Mouse (Mus musculus) liver, embryonic 12.5 days (tissue): Measurements from ENCODE around the gene Sapcd1. TPM values are rescaled to one million over a fixed set of nuclear protein-coding genes. Genes with fewer than 3 reads are reported as not detected.

Source experiments
- ATAC-seq: fragments of 200-750 bp; cut with Nextera tagmentation; 2 replicates; pipeline ENCODE4 v1.8.0; 2017; ENCODE audit warnings: moderate number of reproducible peaks, mild to moderate bottlenecking, moderate library complexity
- H3K27ac ChIP-seq: fragments of 300-500 bp; sonication (generic); 2 replicates; pipeline ENCODE4 v1.5.1; 2016; ENCODE audit warnings: mild to moderate bottlenecking
- H3K27me3 ChIP-seq: fragments of 300-500 bp; sonication (generic); replicated peaks from 2 replicates; pipeline ENCODE4 v1.6.1; 2016; ENCODE audit warnings: mild to moderate bottlenecking, moderate library complexity
- H3K36me3 ChIP-seq: fragments of 300-500 bp; sonication (generic); 2 replicates; pipeline ENCODE4 v1.6.1; 2016; ENCODE audit warnings: mild to moderate bottlenecking, moderate library complexity
- H3K4me1 ChIP-seq: fragments of 300-500 bp; sonication (generic); 2 replicates; pipeline ENCODE4 v1.6.1; 2016
- H3K4me2 ChIP-seq: fragments of 300-500 bp; sonication (generic); 2 replicates; pipeline ENCODE4 v1.6.1; 2016; ENCODE audit warnings: mild to moderate bottlenecking, moderate library complexity
- H3K4me3 ChIP-seq: fragments of 300-500 bp; sonication (generic); 2 replicates; pipeline ENCODE4 v1.5.1; 2016; ENCODE audit warnings: mild to moderate bottlenecking, moderate library complexity
- H3K9ac ChIP-seq: fragments of 300-500 bp; sonication (generic); 2 replicates; pipeline ENCODE4 v1.6.1; 2016; ENCODE audit warnings: mild to moderate bottlenecking, moderate library complexity
- H3K9me3 ChIP-seq: fragments of 300-500 bp; sonication (generic); replicated peaks from 2 replicates; pipeline ENCODE4 v1.6.1; 2016; ENCODE audit warnings: mild to moderate bottlenecking, moderate library complexity
- WGBS: fragments of 180-500 bp; shearing (Covaris S2); methylation state at CpG from one replicate; pipeline ENCODE4 v1.1.7; 2016; ENCODE audit not compliant: insufficient replicate concordance; 5-methylcytosine and 5-hydroxymethylcytosine counted together
- polyA plus RNA-seq: library from polyadenylated mRNA; unstranded; fragments of >200 nt; fragmentation: Nextera tagmentation; extraction: Ambion mirVana; gene quantifications from 2 replicates; pipeline ENCODE4 v1.2.1, GENCODE M21; 2016

The Sapcd1 gene
- polyA plus RNA-seq, 1 experiment from 2014 or later: 2.8 TPM

DNA sequence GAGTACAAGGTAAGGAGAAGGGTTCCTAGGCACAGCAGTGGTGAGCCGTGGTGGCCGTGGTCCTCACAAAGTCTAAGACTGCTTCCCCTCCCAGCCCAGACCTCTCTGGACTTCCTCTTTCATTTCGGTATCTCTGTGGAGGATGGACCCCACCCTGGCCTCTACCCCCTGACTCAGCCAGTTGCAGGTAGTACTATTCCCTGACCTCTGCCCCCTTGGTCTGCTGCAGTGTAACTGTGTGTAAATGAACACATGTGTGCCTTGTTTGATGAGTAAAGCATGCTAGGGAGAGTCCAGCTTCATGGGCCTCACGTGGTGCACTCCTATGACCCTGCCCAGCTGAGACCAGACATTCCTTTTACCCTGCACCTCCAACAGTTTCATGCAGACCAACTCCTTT, 4.1 kb downstream of the Sapcd1 start:
- no peak for ATAC-seq
- Histone ChIP-seq H3K4me1 (peaks cover 79% of the 10 kb centered on the region), H3K9me3 (no peaks in the 10 kb centered on the region), H3K27me3 (0 out of 2 replicates have a peak, but pooled peaks cover 3% of the 10 kb centered on the region), H3K4me3 (no peak overlapping the region), H3K36me3 (no peaks in the 10 kb centered on the region), H3K27ac (peak overlapping the region; percentile 42), H3K9ac (0 out of 2 replicates have a peak overlapping the region, but pooled peaks have one; percentile 13), H3K4me2 (0 out of 2 replicates have a peak overlapping the region, but pooled peaks have one; percentile 4)
- 19% methylated on average over 4 of the region's 4 CpGs for WGBS

DNA sequence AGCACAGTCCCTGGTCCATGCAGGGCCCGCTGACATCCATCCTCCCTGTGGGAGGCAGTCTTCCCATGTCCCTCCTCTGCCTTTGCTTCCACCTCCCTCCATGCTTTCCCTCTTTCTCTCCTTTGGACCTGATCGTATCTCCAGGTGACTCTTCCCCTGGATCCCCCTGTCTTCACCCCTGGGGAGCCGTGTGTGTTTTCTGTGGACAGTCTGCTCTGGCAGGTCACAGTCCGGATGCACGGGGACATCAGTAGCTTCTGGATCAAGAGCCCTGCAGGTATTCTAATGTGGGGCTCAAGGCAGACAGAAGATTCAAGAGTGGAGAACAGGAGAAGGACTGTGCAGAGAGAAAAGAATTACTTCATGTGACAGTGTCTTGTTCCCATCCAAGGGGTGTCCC, 4.6 kb downstream of the Sapcd1 start:
- no peaks in the 10 kb centered on the region for H3K9me3 ChIP-seq
- H3K4me1 ChIP-seq: peaks cover 74% of the 10 kb centered on the region
- no peaks in the 10 kb centered on the region for H3K36me3 ChIP-seq
- WGBS: 79% methylated on average over 5 of the region's 5 CpGs
- 0 out of 2 replicates have a peak, but pooled peaks cover 3% of the 10 kb centered on the region for H3K27me3 ChIP-seq
- H3K4me2 ChIP-seq: no peak overlapping the region
- H3K9ac ChIP-seq: 0 out of 2 replicates have a peak overlapping the region, but pooled peaks have one; percentile 13
- no peak overlapping the region for H3K4me3 ChIP-seq
- H3K27ac ChIP-seq: peak overlapping the region; percentile 77; the same call in 1 of the 2 replicates
- no peak for ATAC-seq

DNA sequence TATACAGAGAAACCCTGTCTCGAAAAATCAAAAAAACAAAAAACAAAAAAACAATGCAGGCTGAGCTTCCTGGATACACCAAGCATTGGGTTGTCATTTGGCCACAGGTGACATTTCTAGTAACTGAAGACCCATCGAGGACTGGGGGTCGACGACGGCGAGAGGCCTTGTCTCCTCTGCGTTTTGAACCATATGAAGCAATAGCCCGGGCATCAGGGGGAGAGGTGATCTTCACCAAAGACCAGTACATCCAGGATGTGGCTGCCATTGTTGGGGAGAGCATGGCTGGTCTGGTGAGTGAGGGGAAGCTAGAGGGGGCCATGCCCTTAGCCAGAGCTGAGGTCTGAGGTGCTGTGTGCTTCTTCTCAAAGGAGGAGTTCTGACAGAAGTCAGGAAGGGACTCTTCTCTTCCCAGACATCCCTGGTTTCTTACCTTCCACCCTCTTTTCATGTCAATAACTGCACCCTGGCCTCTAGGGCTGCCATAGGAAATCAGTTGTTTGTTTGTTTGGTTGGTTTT, 5.2 kb downstream of the Sapcd1 start:
- Histone ChIP-seq H3K27ac (peak overlapping the region; percentile 77), H3K36me3 (no peaks in the 10 kb centered on the region), H3K27me3 (0 out of 2 replicates have a peak, but pooled peaks cover 3% of the 10 kb centered on the region), H3K4me1 (peaks cover 74% of the 10 kb centered on the region), H3K9me3 (no peaks in the 10 kb centered on the region), H3K4me3 (no peak overlapping the region), H3K4me2 (peak overlapping the region; percentile 57; the same call in 1 of the 2 replicates), H3K9ac (no peak overlapping the region)
- WGBS: 60% methylated on average over 8 of the region's 8 CpGs
- ATAC-seq: no peak

DNA sequence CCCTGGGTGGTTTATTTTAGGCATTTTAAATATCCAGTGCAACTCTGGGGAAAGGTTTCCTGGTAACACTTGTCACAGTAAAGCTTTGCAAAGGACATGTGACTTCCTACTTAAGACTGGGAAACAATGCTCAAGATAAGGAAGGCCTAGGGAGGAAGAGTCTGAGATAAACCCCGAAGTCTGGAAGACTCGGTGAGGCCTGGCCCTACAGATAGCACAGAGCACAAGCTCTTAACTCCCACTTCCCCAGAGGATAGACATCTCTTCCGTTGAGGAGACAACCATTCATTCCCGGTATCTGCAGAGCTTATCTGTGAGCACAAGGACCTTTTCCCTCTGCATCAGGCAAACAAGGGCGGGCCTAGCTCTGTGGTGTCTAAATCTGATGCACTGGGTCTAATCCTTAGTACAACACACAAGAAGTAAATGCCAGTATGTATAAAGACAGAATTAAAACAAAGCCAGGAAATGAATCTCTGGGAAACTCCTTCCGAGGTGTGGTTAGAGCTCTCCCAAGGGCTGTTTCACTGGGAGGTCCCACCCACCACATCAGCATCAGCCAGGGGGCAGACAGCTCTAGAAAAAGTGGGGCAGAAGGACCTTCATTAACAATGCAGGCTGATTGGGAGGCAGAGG, 5.9 kb downstream of the Sapcd1 start:
- no peak overlapping the region for H3K4me3 ChIP-seq
- H3K36me3 ChIP-seq: peaks cover 2% of the 10 kb centered on the region
- 0 out of 2 replicates have a peak, but pooled peaks cover 3% of the 10 kb centered on the region for H3K27me3 ChIP-seq
- no peak overlapping the region for H3K9ac ChIP-seq
- H3K9me3 ChIP-seq: no peaks in the 10 kb centered on the region
- H3K4me1 ChIP-seq: peaks cover 70% of the 10 kb centered on the region
- peak overlapping the region; percentile 77 for H3K27ac ChIP-seq
- peak; percentile 90 for ATAC-seq
- peak overlapping the region; percentile 57 for H3K4me2 ChIP-seq
- WGBS: 5% methylated on average over 6 of the region's 6 CpGs

DNA sequence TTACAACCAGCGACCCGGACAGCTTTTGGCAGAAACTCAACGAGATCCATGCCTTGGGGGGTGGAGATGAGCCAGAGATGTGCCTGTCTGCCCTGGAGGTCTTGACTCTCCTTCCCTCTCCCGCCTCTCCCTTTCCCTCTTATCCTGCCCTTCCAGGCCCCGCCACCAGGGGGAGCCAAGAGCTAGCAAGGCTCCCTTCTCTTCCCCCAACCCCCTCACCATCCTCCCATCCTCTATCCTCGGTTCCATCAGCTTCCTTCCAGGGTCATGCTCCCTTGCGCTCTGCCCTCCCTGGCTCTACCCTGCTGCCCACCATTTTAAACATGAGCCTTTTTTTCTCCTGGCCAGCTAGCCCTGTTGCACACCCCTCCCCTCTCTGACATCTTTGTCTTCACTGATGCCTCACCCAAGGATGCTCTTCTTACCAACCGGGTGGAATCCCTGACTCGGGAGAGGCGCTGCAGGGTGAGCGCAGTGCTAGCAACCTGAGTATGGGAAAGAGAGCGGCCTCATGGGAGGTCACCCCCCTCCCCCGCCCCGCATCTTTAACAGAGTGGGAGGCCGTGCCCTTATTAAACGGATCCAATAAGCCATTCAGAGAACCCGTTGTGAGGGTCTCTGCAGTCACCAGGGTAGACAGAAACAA, 6.5 kb downstream of the Sapcd1 start:
- Histone ChIP-seq H3K9me3 (no peaks in the 10 kb centered on the region), H3K4me1 (peaks cover 74% of the 10 kb centered on the region), H3K36me3 (peaks cover 9% of the 10 kb centered on the region), H3K4me2 (peak overlapping the region; percentile 57), H3K9ac (peak overlapping the region; percentile 47; the same call in 1 of the 2 replicates), H3K4me3 (peak overlapping the region; percentile 18), H3K27ac (peak overlapping the region; percentile 77), H3K27me3 (0 out of 2 replicates have a peak, but pooled peaks cover 3% of the 10 kb centered on the region)
- peak; percentile 13; the same call in 1 of the 2 replicates for ATAC-seq
- WGBS: 3% methylated on average over 17 of the region's 17 CpGs

DNA sequence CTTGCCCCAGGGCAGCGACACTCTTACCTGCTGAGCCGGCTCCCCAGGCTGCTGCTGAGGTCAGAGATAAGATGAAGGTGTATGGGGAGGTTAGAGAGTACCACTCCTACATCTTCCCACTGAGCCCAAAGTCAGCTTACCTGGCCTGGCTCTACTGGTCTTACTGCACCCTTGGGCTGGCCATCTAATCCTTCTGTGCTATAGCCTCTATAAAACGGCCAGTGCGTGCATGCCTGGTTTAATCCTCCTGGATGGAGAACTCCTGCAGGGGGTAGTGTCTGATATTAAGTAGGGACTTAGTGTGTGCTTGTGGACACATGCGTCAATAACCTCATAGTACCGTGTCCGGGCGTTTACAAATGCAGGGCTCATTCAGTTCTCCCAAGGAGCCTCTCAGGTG, 7.3 kb downstream of the Sapcd1 start:
- Histone ChIP-seq H3K9me3 (no peaks in the 10 kb centered on the region), H3K9ac (no peak overlapping the region), H3K4me3 (no peak overlapping the region), H3K27me3 (0 out of 2 replicates have a peak, but pooled peaks cover 3% of the 10 kb centered on the region), H3K36me3 (peaks cover 16% of the 10 kb centered on the region), H3K4me1 (peaks cover 71% of the 10 kb centered on the region), H3K4me2 (no peak overlapping the region), H3K27ac (no peak overlapping the region)
- 74% methylated on average over 8 of the region's 8 CpGs for WGBS
- no peak for ATAC-seq

DNA sequence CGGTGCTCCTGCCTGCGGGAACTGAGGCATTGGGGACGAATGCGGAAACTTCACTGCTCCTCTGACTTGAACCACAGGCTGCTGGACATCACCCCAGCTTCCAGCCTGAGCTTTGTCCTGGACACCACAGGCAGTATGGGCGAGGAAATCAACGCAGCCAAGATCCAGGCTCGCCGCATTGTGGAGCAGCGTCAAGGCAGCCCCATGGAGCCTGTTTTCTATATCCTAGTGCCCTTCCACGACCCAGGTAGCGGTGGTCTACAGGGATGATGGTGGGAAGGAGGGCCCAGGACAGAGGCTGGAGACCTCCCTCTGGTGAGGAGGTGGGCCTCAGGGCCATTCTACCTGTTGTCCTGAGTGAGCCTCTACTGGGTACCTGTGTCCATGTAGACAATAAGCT, 7.9 kb downstream of the Sapcd1 start:
- H3K4me1 ChIP-seq: peaks cover 65% of the 10 kb centered on the region
- no peak overlapping the region for H3K27ac ChIP-seq
- H3K9ac ChIP-seq: no peak overlapping the region
- WGBS: 81% methylated on average over 11 of the region's 11 CpGs
- no peak for ATAC-seq
- H3K9me3 ChIP-seq: no peaks in the 10 kb centered on the region
- H3K36me3 ChIP-seq: peaks cover 23% of the 10 kb centered on the region
- no peak overlapping the region for H3K4me2 ChIP-seq
- H3K4me3 ChIP-seq: no peak overlapping the region
- H3K27me3 ChIP-seq: 0 out of 2 replicates have a peak, but pooled peaks cover 3% of the 10 kb centered on the region

DNA sequence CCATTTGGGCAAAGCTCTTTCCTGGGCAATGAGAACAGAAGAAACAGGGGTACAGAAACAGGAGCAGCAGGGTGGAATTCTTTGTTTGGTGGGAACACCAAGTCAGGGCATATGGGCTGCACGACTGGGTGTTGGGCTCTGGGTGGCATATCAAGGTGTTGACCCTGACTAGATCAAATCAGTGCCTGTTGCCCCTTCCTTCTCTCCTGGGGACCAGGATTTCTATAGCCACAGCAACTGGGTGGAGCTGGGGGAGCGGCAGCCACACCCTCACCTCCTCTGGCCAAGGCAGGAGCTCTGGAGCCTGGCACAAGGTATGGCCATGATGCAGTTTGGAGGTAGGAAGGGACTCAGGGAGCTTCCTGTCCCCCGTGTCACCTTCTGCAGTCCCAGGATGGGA, 9.6 kb downstream of the Sapcd1 start:
- H3K4me3 ChIP-seq: no peak overlapping the region
- H3K4me1 ChIP-seq: peaks cover 48% of the 10 kb centered on the region
- no peaks in the 10 kb centered on the region for H3K27me3 ChIP-seq
- no peak overlapping the region for H3K27ac ChIP-seq
- H3K9ac ChIP-seq: no peak overlapping the region
- H3K36me3 ChIP-seq: peaks cover 40% of the 10 kb centered on the region
- H3K4me2 ChIP-seq: no peak overlapping the region
- no peaks in the 10 kb centered on the region for H3K9me3 ChIP-seq
- ATAC-seq: no peak
- 56% methylated on average over 3 of the region's 3 CpGs for WGBS

DNA sequence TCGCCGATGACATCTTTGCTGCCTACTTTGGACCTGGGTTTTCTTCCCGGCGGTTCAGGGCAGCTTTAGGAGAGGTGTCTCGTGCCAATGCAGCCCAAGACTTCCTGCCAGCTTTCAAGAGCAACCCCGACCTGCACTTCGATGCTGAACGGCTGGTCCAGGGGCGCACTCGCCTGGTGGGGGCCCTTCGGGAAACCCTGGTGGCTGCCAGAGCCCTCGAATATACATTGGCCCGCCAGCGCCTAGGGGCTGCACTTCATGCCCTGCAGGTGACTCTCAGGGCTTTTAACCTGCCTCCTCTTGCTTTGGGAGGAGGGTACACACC, 10.1 kb downstream of the Sapcd1 start:
- no peak for ATAC-seq
- Histone ChIP-seq H3K9ac (no peak overlapping the region), H3K9me3 (no peaks in the 10 kb centered on the region), H3K27me3 (no peaks in the 10 kb centered on the region), H3K4me2 (no peak overlapping the region), H3K27ac (no peak overlapping the region), H3K36me3 (peaks cover 45% of the 10 kb centered on the region), H3K4me3 (no peak overlapping the region), H3K4me1 (peaks cover 43% of the 10 kb centered on the region)
- WGBS: 68% methylated on average over 14 of the region's 14 CpGs

DNA sequence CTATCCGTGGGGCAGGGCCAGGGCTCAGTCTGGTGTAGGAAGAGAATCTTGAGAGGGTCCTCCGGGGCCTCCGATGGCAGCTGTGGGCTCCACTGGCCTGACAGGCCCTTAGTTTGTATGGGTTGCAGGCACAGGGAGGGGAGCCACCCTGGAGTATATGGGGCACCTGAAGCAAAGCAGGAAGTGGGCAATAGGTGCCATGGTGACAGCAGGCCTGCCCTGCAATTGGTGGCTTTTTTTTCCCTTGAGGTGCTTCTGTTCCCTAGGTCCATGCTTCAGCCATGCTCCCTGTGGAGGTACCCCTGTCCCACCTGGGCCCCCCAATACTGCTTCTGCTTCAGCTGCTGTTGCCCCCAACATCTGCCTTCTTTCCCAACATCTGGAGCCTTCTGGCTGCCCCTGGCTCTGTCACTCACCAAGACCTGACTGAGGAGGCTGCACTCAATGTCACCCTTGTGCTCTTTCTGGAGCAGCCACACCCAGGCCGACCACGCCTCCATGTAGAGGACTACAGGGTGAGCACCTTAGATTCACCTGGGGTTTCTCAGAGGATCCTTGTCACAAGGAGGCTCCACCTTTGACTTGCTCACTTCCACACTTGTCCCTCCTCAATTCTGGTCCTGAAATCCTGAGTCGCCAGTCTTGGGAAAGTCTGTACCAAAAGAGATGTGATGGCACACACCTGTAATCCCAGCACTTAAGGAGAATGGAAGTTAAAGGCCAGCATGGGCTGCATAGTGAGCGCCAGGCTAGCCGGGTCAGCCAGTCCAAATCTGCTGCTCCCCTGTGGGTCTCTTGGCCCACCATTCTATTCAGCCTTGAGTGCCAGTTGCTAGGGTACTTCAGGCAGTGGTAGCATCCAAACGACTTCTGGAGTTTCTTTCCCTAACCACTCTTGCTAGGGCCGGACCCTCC, 10.8 kb downstream of the Sapcd1 start:
- Histone ChIP-seq H3K27me3 (no peaks in the 10 kb centered on the region), H3K27ac (0 out of 2 replicates have a peak overlapping the region, but pooled peaks have one; percentile 2), H3K4me1 (peaks cover 37% of the 10 kb centered on the region), H3K9me3 (no peaks in the 10 kb centered on the region), H3K4me2 (no peak overlapping the region), H3K4me3 (no peak overlapping the region), H3K9ac (no peak overlapping the region), H3K36me3 (peaks cover 51% of the 10 kb centered on the region)
- WGBS: 72% methylated on average over 10 of the region's 10 CpGs
- no peak for ATAC-seq

DNA sequence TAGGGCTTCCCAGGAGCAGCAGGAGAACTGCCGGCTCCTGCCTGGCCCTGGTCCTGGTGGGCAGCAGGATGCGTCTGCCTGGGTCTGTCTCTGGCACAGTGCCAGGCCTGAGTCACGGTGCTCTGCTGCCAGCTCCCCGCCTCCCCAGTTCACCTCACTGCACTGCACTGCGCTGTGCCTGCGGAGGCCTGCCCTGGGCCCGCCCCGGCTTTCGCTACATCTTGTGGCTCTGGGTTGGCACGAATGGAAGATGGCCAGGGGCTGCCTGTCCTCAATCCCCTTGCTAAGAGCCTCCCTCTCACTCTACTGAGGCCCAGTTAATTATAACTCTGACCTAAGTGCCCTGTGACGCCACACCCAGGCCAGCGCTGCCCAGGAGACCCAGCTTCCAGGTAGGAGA, 11.4 kb downstream of the Sapcd1 start, which contains the start of gene Vwa7:
TSS of gene Vwa7 (plus strand) at position 204 of the 400 bp plus-strand sequence.
- Histone ChIP-seq H3K27me3 (no peaks in the 10 kb centered on the region), H3K36me3 (peaks cover 58% of the 10 kb centered on the region), H3K27ac (0 out of 2 replicates have a peak within 1 kb of the TSS, but pooled peaks have one; percentile 2), H3K4me3 (no peak within 1 kb of the TSS), H3K9me3 (no peaks in the 10 kb centered on the region), H3K4me1 (peaks cover 30% of the 10 kb centered on the region), H3K9ac (no peak within 1 kb of the TSS), H3K4me2 (no peak within 1 kb of the TSS)
- ATAC-seq: peak; percentile 17; the same call in 1 of the 2 replicates
- WGBS: 81% methylated on average over 12 of the region's 12 CpGs
